Comparison of ENCODE assay signal across 25 mouse cellular contexts in genomic region chr3:154671013-154671412, GRCm38 (mm10). TPM values are rescaled to one million over a fixed set of nuclear protein-coding genes. Genes with fewer than 3 reads are reported as not detected.
"Had no signal": no experiment of that assay in that cellular context is flagged by ENCODE, and none has a peak within 500 bp of the region (broad histone marks: within the 10 kb centered on the region; RNA-seq: fewer than 3 reads in every experiment).

No protein-coding gene starts in this region.

- H3K27ac ChIP-seq: kidney, postnatal 0 days; layer of hippocampus, adult 2 months; limb, embryonic 10.5 days; limb, embryonic 13.5 days; liver, embryonic 12.5 days; liver, embryonic 15.5 days; lung, embryonic 15.5 days; midbrain, embryonic 15.5 days; neural tube, embryonic 12.5 days; neural tube, embryonic 15.5 days; stomach, embryonic 15.5 days had no signal

- H3K27me3 ChIP-seq: limb, embryonic 13.5 days; liver, embryonic 15.5 days; lung, embryonic 15.5 days; megakaryocyte, embryonic 14.5 days; midbrain, embryonic 15.5 days; neural tube, embryonic 12.5 days; neural tube, embryonic 15.5 days; stomach, embryonic 15.5 days had no signal

- ATAC-seq: liver, embryonic 12.5 days; midbrain, embryonic 15.5 days had no signal

- DNase-seq: kidney, postnatal 25 days; layer of hippocampus, adult 9-11 months; liver; lung, adult 18-20 months; lung, postnatal 10 days; lung, postnatal 36 days; retina, postnatal 1 day; right cerebral cortex, postnatal 25 days; spleen, adult 18-20 months; thymus, adult 18-20 months; thymus, postnatal 36 days had no signal

- H3K9ac ChIP-seq: limb, embryonic 13.5 days; liver, embryonic 12.5 days; liver, embryonic 15.5 days; lung, embryonic 15.5 days; midbrain, embryonic 15.5 days; neural tube, embryonic 12.5 days; neural tube, embryonic 15.5 days; stomach, embryonic 15.5 days had no signal

- H3K4me3 ChIP-seq: layer of hippocampus, adult 2 months; limb, embryonic 10.5 days; limb, embryonic 13.5 days; liver, embryonic 12.5 days; liver, embryonic 15.5 days; lung, embryonic 15.5 days; megakaryocyte, embryonic 14.5 days; midbrain, embryonic 15.5 days; neural tube, embryonic 12.5 days; neural tube, embryonic 15.5 days; stomach, embryonic 15.5 days had no signal

- H3K4me1 ChIP-seq: liver, embryonic 12.5 days; liver, embryonic 15.5 days; lung, embryonic 15.5 days; megakaryocyte, embryonic 14.5 days; midbrain, embryonic 15.5 days; stomach, embryonic 15.5 days had no signal

- H3K36me3 ChIP-seq: limb, embryonic 10.5 days; limb, embryonic 13.5 days; liver, embryonic 12.5 days; liver, embryonic 15.5 days; lung, embryonic 15.5 days; midbrain, embryonic 15.5 days; neural tube, embryonic 12.5 days; neural tube, embryonic 15.5 days; stomach, embryonic 15.5 days had no signal

- H3K9me3 ChIP-seq: limb, embryonic 10.5 days; limb, embryonic 13.5 days; liver, embryonic 12.5 days; liver, embryonic 15.5 days; lung, embryonic 15.5 days; midbrain, embryonic 15.5 days; neural tube, embryonic 12.5 days; neural tube, embryonic 15.5 days; stomach, embryonic 15.5 days had no signal

- H3K4me2 ChIP-seq: limb, embryonic 13.5 days; liver, embryonic 12.5 days; liver, embryonic 15.5 days; lung, embryonic 15.5 days; midbrain, embryonic 11.5 days; midbrain, embryonic 15.5 days; neural tube, embryonic 12.5 days; neural tube, embryonic 15.5 days; stomach, embryonic 15.5 days had no signal

RNA-seq across cellular contexts. Expression of gene Erich3, which starts 7.4 kb away (rescaled TPM):
- polyA plus RNA-seq: kidney, embryonic 14.5 days; kidney, postnatal 0 days; liver, embryonic 12.5 days; liver, embryonic 15.5 days had no signal
